Mouse (Mus musculus) gonadal fat pad, adult 2 months (tissue): ENCODE results near the gene Gm8922. TPM values are rescaled to one million over a fixed set of nuclear protein-coding genes. Genes with fewer than 3 reads are reported as not detected.
"Not testable (repeated sequence)": the region's sequence is repeated elsewhere in the genome, so short reads cannot be mapped to it uniquely, and the experiment has no call there.

Experiments used
- DNase-seq: peaks from one replicate; pipeline ENCODE4 v3.0.0-alpha.2; 2012; ENCODE audit warnings: low read depth
- polyA plus RNA-seq: library from polyadenylated mRNA; depleted of rRNA; stranded (reverse); fragments of >200 nt; gene quantifications from 2 replicates; pipeline ENCODE4 v1.2.3, GENCODE M21; 2012; rRNA removed

The Gm8922 gene
- not detected in 2 replicates for polyA plus RNA-seq

DNA sequence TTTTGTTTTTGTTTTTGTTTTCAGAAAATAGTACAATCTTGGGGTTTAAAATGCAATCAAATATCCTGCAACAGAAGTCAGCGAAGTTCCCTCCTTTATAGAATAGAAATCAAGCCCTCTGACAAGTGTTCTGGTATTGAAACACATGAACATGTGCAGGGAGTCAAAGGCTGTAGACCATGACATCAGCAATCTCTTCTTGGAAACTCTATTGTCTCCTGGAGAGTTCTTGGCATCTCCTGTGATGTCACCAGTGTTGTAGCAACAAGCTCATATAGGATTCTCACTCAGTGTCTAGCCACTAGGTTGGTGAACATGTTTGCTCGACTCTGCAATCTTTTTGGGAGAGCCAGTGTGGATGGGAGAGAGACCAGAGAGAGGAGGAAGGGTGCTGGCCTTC lies at the start of gene Gm8922:
TSS of gene Gm8922 (plus strand) at position 301 of the 400 bp plus-strand sequence.
- not testable (repeated sequence) for DNase-seq

Other genes with a start within 250 kb of the Gm8922 start
- gene Gm8906, start 179.3 kb upstream of the Gm8922 start, polyA plus RNA-seq, result not detected in 2 replicates
- not detected in 2 replicates for gene Gm6460, start 87.0 kb upstream of the Gm8922 start, polyA plus RNA-seq
- not detected in 2 replicates for gene Gm8926, start 88.6 kb downstream of the Gm8922 start, polyA plus RNA-seq
- gene Gm6465, start 163.6 kb downstream of the Gm8922 start, polyA plus RNA-seq, result 0.14 TPM in 1 of 2 replicates, not detected in the other
- gene 4933402N22Rik, start 236.1 kb downstream of the Gm8922 start, polyA plus RNA-seq, result 0.14 TPM in 1 of 2 replicates, not detected in the other